Mouse (Mus musculus) midbrain, embryonic 16.5 days (tissue): ENCODE results near the gene Eif3a. TPM values are rescaled to one million over a fixed set of nuclear protein-coding genes. Genes with fewer than 3 reads are reported as not detected.

Source experiments
- ATAC-seq: fragments of 200-750 bp; cut with Nextera tagmentation; 2 replicates; pipeline ENCODE4 v1.8.0; 2017; ENCODE audit warnings: moderate TSS enrichment
- H3K27ac ChIP-seq: fragments of 300-500 bp; sonication (generic); 2 replicates; pipeline ENCODE4 v1.5.1; 2014; ENCODE audit warnings: mild to moderate bottlenecking, low read length, mixed read lengths
- H3K27me3 ChIP-seq: fragments of 300-500 bp; sonication (generic); 2 replicates; pipeline ENCODE4 v1.6.1; 2014; ENCODE audit warnings: low read depth, low read length, mixed read lengths; ENCODE audit not compliant: control insufficient read depth, insufficient read depth
- H3K36me3 ChIP-seq: fragments of 300-500 bp; sonication (generic); 2 replicates; pipeline ENCODE4 v1.6.1; 2014; ENCODE audit warnings: mild to moderate bottlenecking, low read length, moderate library complexity, mixed read lengths; ENCODE audit not compliant: control insufficient read depth, insufficient read depth
- H3K4me1 ChIP-seq: fragments of 300-500 bp; sonication (generic); 2 replicates; pipeline ENCODE4 v1.6.1; 2014; ENCODE audit warnings: mild to moderate bottlenecking, low read length, mixed read lengths; ENCODE audit not compliant: control insufficient read depth, insufficient read depth
- H3K4me2 ChIP-seq: fragments of 300-500 bp; sonication (generic); 2 replicates; pipeline ENCODE4 v1.6.1; 2014; ENCODE audit warnings: mild to moderate bottlenecking, low read length, mixed read lengths
- H3K4me3 ChIP-seq: fragments of 300-500 bp; sonication (generic); 2 replicates; pipeline ENCODE4 v1.5.1; 2014; ENCODE audit warnings: low read depth, mild to moderate bottlenecking, low read length, moderate library complexity, mixed read lengths
- H3K9ac ChIP-seq: fragments of 300-500 bp; sonication (generic); 2 replicates; pipeline ENCODE4 v1.6.1; 2014; ENCODE audit warnings: low read depth, low read length, mixed read lengths
- H3K9me3 ChIP-seq: fragments of 300-500 bp; sonication (generic); replicated peaks from 2 replicates; pipeline ENCODE4 v1.6.1; 2014; ENCODE audit warnings: mild to moderate bottlenecking, low read length, mixed read lengths; ENCODE audit not compliant: control insufficient read depth, poor library complexity, severe bottlenecking
- WGBS: fragments of 180-500 bp; shearing (Covaris S2); extraction: QIAGEN DNeasy Blood & Tissue Kit; methylation state at CpG from one replicate; pipeline ENCODE4 v1.1.7; 2014; 5-methylcytosine and 5-hydroxymethylcytosine counted together
- microRNA-seq: library from miRNA; unstranded; fragments of <30 nt; microRNA quantifications from one replicate; pipeline ENCODE4, GENCODE M21; 2017
- polyA plus RNA-seq: library from polyadenylated mRNA; unstranded; fragments of >200 nt; fragmentation: Nextera tagmentation; extraction: Ambion mirVana; gene quantifications from 2 replicates; pipeline ENCODE4 v1.2.1, GENCODE M21; 2015

The Eif3a gene
- polyA plus RNA-seq, 1 experiment from 2014 or later, result 102 TPM

DNA sequence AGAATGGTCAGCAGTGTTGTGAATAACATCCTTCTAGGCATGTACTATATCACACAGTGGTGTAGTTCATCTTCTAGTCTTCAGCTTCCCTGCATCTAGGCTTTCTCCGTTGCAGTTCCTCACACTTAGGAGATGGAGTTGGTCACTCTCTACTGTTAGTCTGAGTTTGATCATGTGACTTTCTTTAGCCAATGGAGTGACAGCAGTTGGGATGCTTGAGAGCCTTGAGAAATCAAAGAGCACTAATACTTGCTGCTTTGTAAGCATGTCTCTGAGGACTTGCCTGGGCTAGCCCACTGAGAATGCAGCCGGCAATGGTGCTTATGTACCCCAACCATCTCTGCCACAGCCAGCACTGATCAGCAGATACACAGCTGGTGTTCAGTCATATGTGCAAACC, 77.9 kb downstream of the Eif3a start:
- no peak for ATAC-seq
- Histone ChIP-seq H3K4me1 (0 out of 2 replicates have a peak, but pooled peaks cover 9% of the 10 kb centered on the region), H3K9ac (no peak overlapping the region), H3K4me2 (no peak overlapping the region), H3K36me3 (no peaks in the 10 kb centered on the region), H3K27me3 (no peaks in the 10 kb centered on the region), H3K27ac (no peak overlapping the region), H3K4me3 (no peak overlapping the region), H3K9me3 (no peaks in the 10 kb centered on the region)
- 79% methylated on average over 2 of the region's 2 CpGs for WGBS

Small RNA genes within 50 kb of the gene (microRNA-seq; reads per million reads assigned to microRNA genes)
- gene mmu-mir-3084-1, result not detected

Other genes with a start within 250 kb of the Eif3a start
- 18.1 and 21.2 TPM in 2 replicates for gene Cacul1, start 209.6 kb downstream of the Eif3a start, polyA plus RNA-seq
- 20.1 and 20.9 TPM in 2 replicates for gene Nanos1, start 34.7 kb downstream of the Eif3a start, polyA plus RNA-seq
- 40.2 and 42.4 TPM in 2 replicates for gene Fam45a, start 20.9 kb upstream of the Eif3a start, polyA plus RNA-seq
- 9.4 and 11.7 TPM in 2 replicates for gene Sfxn4, start 70.8 kb upstream of the Eif3a start, polyA plus RNA-seq
- 94.1 and 106 TPM in 2 replicates for gene Prdx3, start 83.9 kb upstream of the Eif3a start, polyA plus RNA-seq
- 2.3 and 2.5 TPM in 2 replicates for gene Grk5, start 99.1 kb upstream of the Eif3a start, polyA plus RNA-seq